Mouse (Mus musculus) MEL (cell line): Measurements from ENCODE around the gene Nectin2. TPM values are rescaled to one million over a fixed set of nuclear protein-coding genes. Genes with fewer than 3 reads are reported as not detected.

Source experiments
- DNase-seq: peaks from one replicate; pipeline ENCODE4 v3.0.0; 2011; ENCODE audit warnings: low read depth, low spot score
- H3K27ac ChIP-seq: 2 replicates; pipeline ENCODE4 v1.5.1; 2012; ENCODE audit warnings: low read depth, mild to moderate bottlenecking, control low read depth, low read length, moderate library complexity; ENCODE audit not compliant: control insufficient read depth
- H3K27me3 ChIP-seq, 2 experiments: fragments of 150-350 bp in 1 of 2; sonication (generic) in 1 of 2; 2 replicates each; pipeline ENCODE4 v1.6.1; 2012; ENCODE audit warnings: low read length in 2 of 2, mild to moderate bottlenecking in 2 of 2, improper control_type of control experiment in 1 of 2, moderate library complexity in 1 of 2; ENCODE audit not compliant: insufficient read depth in 2 of 2, control insufficient read depth in 1 of 2
- H3K36me3 ChIP-seq, 2 experiments: 2 replicates each; pipeline ENCODE4 v1.6.1; 2012 to 2014; ENCODE audit warnings: low read length in 2 of 2, improper control_type of control experiment in 1 of 2, inconsistent platforms in 1 of 2, mild to moderate bottlenecking in 1 of 2; ENCODE audit not compliant: insufficient read depth in 2 of 2, control insufficient read depth in 1 of 2
- H3K4me1 ChIP-seq, 2 experiments: fragments of 150-350 bp in 1 of 2; sonication (generic) in 1 of 2; 2 replicates each; pipeline ENCODE4 v1.6.1; 2012; ENCODE audit warnings: low read length in 2 of 2, improper control_type of control experiment in 1 of 2, mild to moderate bottlenecking in 1 of 2; ENCODE audit not compliant: insufficient read depth in 2 of 2, control insufficient read depth in 1 of 2
- H3K4me3 ChIP-seq, 2 experiments: fragments of 150-350 bp in 1 of 2; sonication (generic) in 1 of 2; 2 replicates each; pipeline ENCODE4 v1.5.1; 2012; ENCODE audit warnings: low read depth in 2 of 2, low read length in 2 of 2, mild to moderate bottlenecking in 2 of 2, moderate library complexity in 2 of 2, control low read depth in 1 of 2, improper control_type of control experiment in 1 of 2; ENCODE audit not compliant: control insufficient read depth in 1 of 2, insufficient read depth in 1 of 2
- H3K79me2 ChIP-seq: 2 replicates; pipeline ENCODE4 v1.6.1; 2012; ENCODE audit warnings: mild to moderate bottlenecking, low read length, moderate library complexity; ENCODE audit not compliant: control insufficient read depth, poor library complexity, insufficient read depth
- H3K9ac ChIP-seq: 2 replicates; pipeline ENCODE4 v1.6.1; 2012; ENCODE audit warnings: low read depth, mild to moderate bottlenecking, control low read depth, low read length, moderate library complexity; ENCODE audit not compliant: control insufficient read depth, poor library complexity, severe bottlenecking
- H3K9me3 ChIP-seq: fragments of 150-350 bp; sonication (generic); replicated peaks from 2 replicates; pipeline ENCODE4 v1.6.1; 2012; ENCODE audit warnings: mild to moderate bottlenecking, low read length, improper control_type of control experiment, moderate library complexity; ENCODE audit not compliant: insufficient read depth
- CHD2 ChIP-seq: IDR thresholded peaks from 2 replicates; pipeline ENCODE4 v1.6.1; 2011; ENCODE audit warnings: low read length, improper control_type of control experiment
- CTCF ChIP-seq, 3 experiments: IDR thresholded peaks in 2 of 3; conservative IDR thresholded peaks in 1 of 3; 2 replicates each; pipeline ENCODE4 v1.5.1; 2011 to 2012; ENCODE audit warnings: low read length in 3 of 3, low read depth in 2 of 3, mild to moderate bottlenecking in 2 of 3, improper control_type of control experiment in 1 of 3, inconsistent platforms in 1 of 3, mixed read lengths in 1 of 3, moderate library complexity in 1 of 3; ENCODE audit not compliant: control insufficient read depth in 1 of 3, insufficient read depth in 1 of 3, poor library complexity in 1 of 3, severe bottlenecking in 1 of 3
- ELF1 ChIP-seq: IDR thresholded peaks from 2 replicates; pipeline ENCODE4 v1.6.1; 2014; ENCODE audit warnings: low read depth, mild to moderate bottlenecking, inconsistent platforms, low read length, improper control_type of control experiment, moderate library complexity
- EP300 ChIP-seq, 2 experiments: IDR thresholded peaks; 2 replicates each; pipeline ENCODE4 v1.6.1; 2011; ENCODE audit warnings: improper control_type of control experiment in 2 of 2, low read length in 2 of 2, low read depth in 1 of 2, mild to moderate bottlenecking in 1 of 2
- ETS1 ChIP-seq: IDR thresholded peaks from 2 replicates; pipeline ENCODE4 v1.6.1; 2012; ENCODE audit warnings: low read depth, mild to moderate bottlenecking, inconsistent platforms, low read length, improper control_type of control experiment, moderate library complexity
- GABPA ChIP-seq: IDR thresholded peaks from 2 replicates; pipeline ENCODE4 v1.6.1; 2012; ENCODE audit warnings: low read depth, mild to moderate bottlenecking, inconsistent platforms, low read length, improper control_type of control experiment, moderate library complexity
- JUND ChIP-seq: IDR thresholded peaks from 2 replicates; pipeline ENCODE4 v1.6.1; 2011; ENCODE audit warnings: low read depth, mild to moderate bottlenecking, improper control_type of control experiment, low read length
- MAX ChIP-seq: IDR thresholded peaks from 2 replicates; pipeline ENCODE4 v1.6.1; 2011; ENCODE audit warnings: low read length, improper control_type of control experiment
- MEF2A ChIP-seq: IDR thresholded peaks from 2 replicates; pipeline ENCODE4 v1.6.1; 2014; ENCODE audit warnings: low read depth, mild to moderate bottlenecking, inconsistent platforms, low read length, improper control_type of control experiment; ENCODE audit not compliant: poor library complexity, insufficient replicate concordance, severe bottlenecking; ENCODE audit errors: extremely low read depth
- MYB ChIP-seq: IDR thresholded peaks from 2 replicates; pipeline ENCODE4 v1.6.1; 2011; ENCODE audit warnings: mild to moderate bottlenecking, low read depth, low read length, improper control_type of control experiment
- NELFE ChIP-seq: IDR thresholded peaks from 2 replicates; pipeline ENCODE4 v1.6.1; 2011; ENCODE audit warnings: low read depth, low read length, improper control_type of control experiment
- POLR2AphosphoS5 ChIP-seq: IDR thresholded peaks from 2 replicates; pipeline ENCODE4 v1.6.1; 2012; ENCODE audit warnings: low read depth, borderline replicate concordance, mild to moderate bottlenecking, inconsistent platforms, low read length, moderate library complexity, mixed read lengths
- RAD21 ChIP-seq: IDR thresholded peaks from 2 replicates; pipeline ENCODE4 v1.6.1; 2011; ENCODE audit warnings: mild to moderate bottlenecking, low read depth, low read length, improper control_type of control experiment
- RCOR1 ChIP-seq: IDR thresholded peaks from 2 replicates; pipeline ENCODE4 v1.6.1; 2012; ENCODE audit warnings: low read depth, mild to moderate bottlenecking, inconsistent platforms, low read length, improper control_type of control experiment
- SIN3A ChIP-seq: IDR thresholded peaks from 2 replicates; pipeline ENCODE4 v1.6.1; 2012; ENCODE audit warnings: low read length, improper control_type of control experiment, inconsistent platforms
- SMC3 ChIP-seq: IDR thresholded peaks from 2 replicates; pipeline ENCODE4 v1.6.1; 2011; ENCODE audit warnings: low read depth, low read length, improper control_type of control experiment
- TBP ChIP-seq: IDR thresholded peaks from 2 replicates; pipeline ENCODE4 v1.8.0; 2011; ENCODE audit warnings: low read depth, low read length, improper control_type of control experiment
- TCF12 ChIP-seq: IDR thresholded peaks from 2 replicates; pipeline ENCODE4 v1.6.1; 2014; ENCODE audit warnings: low read depth, mild to moderate bottlenecking, inconsistent platforms, low read length, improper control_type of control experiment, moderate library complexity
- USF2 ChIP-seq, 2 experiments: IDR thresholded peaks; 2 replicates each; pipeline ENCODE4 v1.6.1; 2011 to 2012; ENCODE audit warnings: improper control_type of control experiment in 2 of 2, low read length in 2 of 2, borderline replicate concordance in 1 of 2, inconsistent platforms in 1 of 2, low read depth in 1 of 2, mild to moderate bottlenecking in 1 of 2; ENCODE audit not compliant: insufficient read depth in 1 of 2
- ZC3H11A ChIP-seq: IDR thresholded peaks from 2 replicates; pipeline ENCODE4 v1.6.1; 2012; ENCODE audit warnings: low read depth, mild to moderate bottlenecking, inconsistent platforms, low read length, improper control_type of control experiment
- ZKSCAN1 ChIP-seq: IDR thresholded peaks from 2 replicates; pipeline ENCODE4 v1.6.1; 2012; ENCODE audit warnings: low read depth, mild to moderate bottlenecking, inconsistent platforms, low read length, improper control_type of control experiment, moderate library complexity
- polyA plus RNA-seq, 2 experiments: library from polyadenylated mRNA; stranded (reverse) in 1 of 2; unstranded in 1 of 2; fragments of >175 nt in 1 of 2; fragments of >200 nt in 1 of 2; gene quantifications; 2 replicates each; pipeline versions ENCODE4 v1.2.1 to v1.2.4; 2012; ENCODE audit warnings: low replicate concordance in 2 of 2, low read depth in 1 of 2; ENCODE audit not compliant: insufficient read length in 2 of 2, insufficient read depth in 1 of 2, missing spikeins in 1 of 2
- total RNA-seq: library from RNA; depleted of rRNA; stranded (reverse); fragments of 300-350 nt; gene quantifications from 2 replicates; pipeline ENCODE4 v1.2.3, GENCODE M21; 2012

Gene Nectin2
- total and polyA plus RNA-seq, 3 experiments: 6.9 to 25.6 TPM; not detected in 1

- Histone ChIP-seq H3K4me3 (no peak overlapping the region), H3K9ac (no peak overlapping the region), H3K36me3 (no peaks in the 10 kb centered on the region), H3K27me3 (no peaks in the 10 kb centered on the region), H3K79me2 (no peaks in the 10 kb centered on the region), H3K27ac (no peak overlapping the region), H3K9me3 (no peaks in the 10 kb centered on the region), H3K4me1 (no peaks in the 10 kb centered on the region)
- peak; percentile 72 for DNase-seq
- no peak for TF ChIP-seq CHD2
- TF ChIP-seq CTCF (IDR thresholded peaks at IDR 0.05 in 2 of 3, conservative IDR thresholded peaks at IDR 0.05 in 1 of 3; ENCODE audit: control insufficient read depth in 1 of 3, insufficient read depth in 1 of 3, low read depth in 2 of 3, low read length in 3 of 3, poor library complexity in 1 of 3, severe bottlenecking in 1 of 3): peak; percentile 48 to 71 (median 67); a peak in 5 of 6 replicates
- peak; percentile 64 for TF ChIP-seq SMC3
- no peak for TF ChIP-seq TBP
- TF ChIP-seq USF2 (IDR thresholded peaks at IDR 0.05; ENCODE audit: borderline replicate concordance in 1 of 2, insufficient read depth in 1 of 2, low read depth in 1 of 2, low read length in 2 of 2): no peak
- no peak for TF ChIP-seq TCF12
- no peak for TF ChIP-seq JUND
- peak; percentile 59 for TF ChIP-seq RAD21
- peak; percentile 44 for TF ChIP-seq ZC3H11A
Measured at GRCm38 (mm10) chr7:19782645-19783044, 32.4 kb upstream of the Nectin2 start.

GRCm38 (mm10) chr7:19781741-19782140 lies 31.5 kb upstream of the Nectin2 start:
- no peak overlapping the region for H3K9ac ChIP-seq
- no peak for DNase-seq

GRCm38 (mm10) chr7:19779903-19780302 lies 29.6 kb upstream of the Nectin2 start:
- no peaks in the 10 kb centered on the region for H3K79me2 ChIP-seq
- H3K36me3 ChIP-seq: no peaks in the 10 kb centered on the region
- no peaks in the 10 kb centered on the region for H3K9me3 ChIP-seq
- H3K27me3 ChIP-seq: no peaks in the 10 kb centered on the region
- no peak for TF ChIP-seq ELF1
- peak; percentile 35 to 49 (median 42); a peak in 5 of 6 replicates for TF ChIP-seq CTCF (IDR thresholded peaks at IDR 0.05 in 2 of 3, conservative IDR thresholded peaks at IDR 0.05 in 1 of 3; ENCODE audit: control insufficient read depth in 1 of 3, insufficient read depth in 1 of 3, low read depth in 2 of 3, low read length in 3 of 3, poor library complexity in 1 of 3, severe bottlenecking in 1 of 3)
- TF ChIP-seq, all 39 proteins: peak for 1
- no peak overlapping the region for H3K9ac ChIP-seq
- no peaks in the 10 kb centered on the region for H3K4me1 ChIP-seq
- peak; percentile 45 for DNase-seq
- no peak overlapping the region for H3K27ac ChIP-seq
- no peak overlapping the region for H3K4me3 ChIP-seq

More at GRCm38 (mm10) chr7:19781741-19782140, 31.5 kb upstream of the Nectin2 start:
- H3K79me2 ChIP-seq: no peaks in the 10 kb centered on the region
- H3K27me3 ChIP-seq: no peaks in the 10 kb centered on the region
- H3K4me1 ChIP-seq: no peaks in the 10 kb centered on the region
- no peaks in the 10 kb centered on the region for H3K9me3 ChIP-seq
- H3K4me3 ChIP-seq: no peak overlapping the region
- no peak overlapping the region for H3K27ac ChIP-seq
- H3K36me3 ChIP-seq: no peaks in the 10 kb centered on the region
- no peak for TF ChIP-seq SIN3A
- TF ChIP-seq MEF2A: no peak
- TF ChIP-seq RCOR1: no peak
- TF ChIP-seq ETS1: no peak
- TF ChIP-seq EP300 (IDR thresholded peaks at IDR 0.05; ENCODE audit: low read depth in 1 of 2, low read length in 2 of 2): no peak
- no peak for TF ChIP-seq POLR2AphosphoS5
- no peak for TF ChIP-seq JUND
- TF ChIP-seq MYB: no peak
- TF ChIP-seq TCF12: no peak
- TF ChIP-seq GABPA: no peak
- no peak for TF ChIP-seq NELFE
- no peak for TF ChIP-seq TBP
- no peak for TF ChIP-seq MAX
- no peak for TF ChIP-seq ZKSCAN1
